Mouse (Mus musculus) testis, adult 2 months (tissue): ENCODE measurements around the gene Fam120b. TPM values are rescaled to one million over a fixed set of nuclear protein-coding genes. Genes with fewer than 3 reads are reported as not detected.

Experiments
- H3K27ac ChIP-seq: fragments of 200-500 bp; 2 replicates; pipeline ENCODE4 v1.5.1; 2012; ENCODE audit warnings: low read depth, low read length; ENCODE audit not compliant: control insufficient read depth, insufficient read depth
- H3K27me3 ChIP-seq: fragments of 200-500 bp; 2 replicates; pipeline ENCODE4 v1.6.1; 2012; ENCODE audit warnings: mild to moderate bottlenecking, low read length, moderate library complexity; ENCODE audit not compliant: control insufficient read depth, insufficient read depth
- H3K36me3 ChIP-seq: fragments of 200-500 bp; 2 replicates; pipeline ENCODE4 v1.6.1; 2012; ENCODE audit warnings: mild to moderate bottlenecking, low read length; ENCODE audit not compliant: control insufficient read depth, insufficient read depth
- H3K4me1 ChIP-seq: fragments of 200-500 bp; 2 replicates; pipeline ENCODE4 v1.6.1; 2012; ENCODE audit warnings: low read length; ENCODE audit not compliant: control insufficient read depth, insufficient read depth
- H3K4me3 ChIP-seq: fragments of 200-500 bp; 2 replicates; pipeline ENCODE4 v1.5.1; 2012; ENCODE audit warnings: low read depth, mild to moderate bottlenecking, low read length, moderate library complexity, mixed read lengths; ENCODE audit not compliant: control insufficient read depth
- CTCF ChIP-seq: fragments of 200-500 bp; IDR thresholded peaks from 2 replicates; pipeline ENCODE4 v1.5.1; 2012; ENCODE audit warnings: low read depth, mild to moderate bottlenecking, inconsistent platforms, low read length, moderate library complexity; ENCODE audit not compliant: control insufficient read depth, insufficient read depth, insufficient replicate concordance
- POLR2A ChIP-seq: fragments of 200-500 bp; IDR thresholded peaks from 2 replicates; pipeline ENCODE4 v1.6.1; 2012; ENCODE audit warnings: low read depth, mild to moderate bottlenecking, inconsistent platforms, low read length, moderate library complexity; ENCODE audit not compliant: control insufficient read depth
- polyA plus RNA-seq: library from polyadenylated mRNA; depleted of rRNA; stranded (reverse); fragments of >200 nt; gene quantifications from 2 replicates; pipeline ENCODE4 v1.2.3, GENCODE M21; 2012

The Fam120b gene
- polyA plus RNA-seq, 1 experiment: 16.8 TPM

- H3K27me3 ChIP-seq: peaks cover 2% of the 10 kb centered on the region; the same call in 1 of the 2 replicates
Measured at GRCm38 (mm10) chr17:15375701-15376493, 20.1 kb upstream of the Fam120b start.

DNA sequence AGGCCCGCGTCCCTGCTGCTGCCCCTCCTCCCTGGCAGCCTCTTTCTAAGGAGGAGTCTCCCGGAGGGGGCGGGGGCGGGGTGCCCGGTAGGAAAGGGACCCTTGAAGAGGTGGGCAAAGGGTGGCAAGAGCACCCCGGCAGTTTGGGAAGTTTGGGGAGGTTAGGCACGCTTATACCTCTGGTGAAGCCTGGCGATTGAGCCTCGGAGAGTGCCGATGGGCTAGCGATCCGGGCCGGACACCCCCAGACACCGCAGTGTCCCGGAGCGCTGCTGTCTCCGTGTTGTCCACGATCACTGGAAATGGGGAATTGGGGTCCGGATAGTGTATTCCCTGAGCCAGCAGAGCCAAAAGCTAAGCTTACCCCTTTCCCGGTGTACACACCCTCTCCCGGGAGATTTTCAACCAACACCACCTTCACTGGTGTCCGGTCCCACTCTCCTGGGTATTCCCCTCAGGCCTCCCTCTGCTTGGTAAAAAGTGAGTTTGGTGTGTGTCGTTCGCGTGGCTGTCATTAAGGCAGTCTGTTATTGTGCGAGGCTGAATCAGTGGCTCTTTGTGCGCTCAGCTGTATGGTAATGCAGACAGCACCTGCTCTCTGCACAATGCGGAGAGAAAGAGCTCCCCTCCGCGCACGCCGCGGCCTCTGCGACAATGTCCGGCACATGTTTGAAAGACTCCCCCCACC is 19.4 kb upstream of the Fam120b start, which contains the start of gene Dll1:
Dll1 (minus strand) TSS at position 379 of the 688 bp plus-strand sequence.
- Histone ChIP-seq H3K27ac (no peak within 1 kb of the TSS), H3K36me3 (no peaks in the 10 kb centered on the region), H3K27me3 (peaks cover 2% of the 10 kb centered on the region; the same call in 1 of the 2 replicates), H3K4me1 (peaks cover 29% of the 10 kb centered on the region), H3K4me3 (peak within 1 kb of the TSS; percentile 72)
- no peak for TF ChIP-seq POLR2A
- no peak for TF ChIP-seq CTCF

More at GRCm38 (mm10) chr17:15375701-15376493, 20.1 kb upstream of the Fam120b start:
- no peaks in the 10 kb centered on the region for H3K36me3 ChIP-seq
- peaks cover 23% of the 10 kb centered on the region for H3K4me1 ChIP-seq
- H3K27ac ChIP-seq: no peak overlapping the region
- peak overlapping the region; percentile 72 for H3K4me3 ChIP-seq
- TF ChIP-seq POLR2A: no peak
- TF ChIP-seq CTCF: no peak

DNA sequence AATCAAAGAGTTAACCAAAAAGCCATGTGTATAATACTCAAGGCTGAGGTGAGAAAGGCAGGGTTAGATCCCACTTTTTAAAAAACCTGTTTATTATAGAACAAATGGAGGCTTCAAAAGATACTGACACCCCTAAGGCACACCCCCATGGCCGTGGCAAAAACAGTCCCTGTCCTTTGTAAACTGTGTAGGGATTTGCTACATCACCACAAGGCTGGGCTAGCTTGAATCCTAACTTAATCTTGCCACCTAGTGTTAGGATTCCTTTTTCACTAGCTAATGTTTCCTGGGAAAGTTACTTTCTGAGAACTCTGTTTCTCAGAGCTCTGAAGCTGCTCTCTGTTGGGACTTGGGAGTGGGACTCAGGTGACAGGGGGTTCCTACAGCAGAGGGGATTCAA is 18.1 kb upstream of the Fam120b start:
- H3K36me3 ChIP-seq: no peaks in the 10 kb centered on the region
- no peak overlapping the region for H3K27ac ChIP-seq
- H3K4me1 ChIP-seq: peaks cover 29% of the 10 kb centered on the region
- H3K4me3 ChIP-seq: no peak overlapping the region
- H3K27me3 ChIP-seq: peaks cover 2% of the 10 kb centered on the region; the same call in 1 of the 2 replicates
- TF ChIP-seq CTCF (no peak), POLR2A (no peak)

DNA sequence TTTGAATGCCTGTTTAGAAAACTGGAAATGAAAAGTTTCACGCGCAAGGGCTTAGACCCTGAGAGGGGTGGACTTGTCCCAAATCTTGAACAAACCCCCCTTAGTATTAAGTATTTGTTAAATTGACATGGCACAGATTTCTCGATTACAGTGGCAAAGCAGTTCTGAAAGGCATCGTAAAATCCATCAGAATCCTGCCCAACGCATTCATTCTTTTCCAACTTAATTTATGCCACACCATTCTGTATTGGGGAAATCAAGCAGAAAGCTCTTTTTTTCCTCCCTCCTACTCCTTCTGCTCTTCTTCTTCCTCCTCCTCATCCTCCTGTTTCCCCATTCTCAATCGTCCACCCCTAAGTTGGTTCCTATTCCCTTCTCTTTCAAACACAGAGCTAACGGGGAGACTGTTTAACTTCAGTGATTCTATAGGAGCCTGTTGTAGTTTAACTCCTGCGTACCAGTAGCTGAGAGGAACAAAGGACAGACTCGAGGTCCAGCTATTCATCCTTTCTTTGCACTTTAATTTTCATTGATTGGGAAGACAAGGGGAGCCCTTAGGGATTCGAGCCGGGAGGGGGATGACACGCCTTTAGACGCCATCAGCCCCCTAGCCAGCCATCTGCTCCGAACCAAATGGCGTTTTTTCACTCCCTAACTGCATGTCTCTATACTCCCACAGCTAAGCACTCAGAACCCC is 17.4 kb upstream of the Fam120b start:
- peaks cover 2% of the 10 kb centered on the region; the same call in 1 of the 2 replicates for H3K27me3 ChIP-seq

GRCm38 (mm10) chr17:15379741-15380526 is 16.1 kb upstream of the Fam120b start:
- TF ChIP-seq CTCF (no peak), POLR2A (no peak)
- H3K4me3 ChIP-seq: no peak overlapping the region; the same call in 1 of the 2 replicates
- H3K36me3 ChIP-seq: no peaks in the 10 kb centered on the region
- peaks cover 2% of the 10 kb centered on the region; the same call in 1 of the 2 replicates for H3K27me3 ChIP-seq
- H3K4me1 ChIP-seq: peaks cover 24% of the 10 kb centered on the region
- no peak overlapping the region for H3K27ac ChIP-seq

More for the DNA sequence above, 17.4 kb upstream of the Fam120b start:
- peaks cover 29% of the 10 kb centered on the region for H3K4me1 ChIP-seq
- no peak overlapping the region for H3K4me3 ChIP-seq
- H3K36me3 ChIP-seq: no peaks in the 10 kb centered on the region
- H3K27ac ChIP-seq: no peak overlapping the region
- TF ChIP-seq CTCF (no peak), POLR2A (no peak)

DNA sequence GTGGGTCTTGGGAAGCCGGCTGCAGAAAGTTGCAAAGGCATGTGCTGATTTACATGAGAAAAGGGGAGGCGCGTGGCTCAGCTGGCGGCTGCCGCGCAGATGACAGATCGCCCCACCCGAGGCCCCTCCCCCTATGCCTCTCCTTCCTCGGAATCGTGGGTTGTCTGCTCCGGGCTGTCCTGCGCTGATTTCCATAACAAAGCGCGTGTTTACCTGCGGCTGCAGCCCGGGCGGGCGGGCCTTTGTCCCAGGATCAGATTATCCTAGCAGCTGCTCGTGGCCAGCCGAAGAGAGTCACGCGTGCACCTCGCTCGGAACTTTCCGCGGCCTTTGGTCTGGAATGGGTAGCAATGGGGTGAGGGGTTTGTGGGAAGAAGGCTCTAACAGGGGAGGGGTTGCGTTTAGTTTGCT is 15.4 kb upstream of the Fam120b start:
- Histone ChIP-seq H3K4me3 (peak overlapping the region; percentile 48), H3K27me3 (peaks cover 2% of the 10 kb centered on the region; the same call in 1 of the 2 replicates), H3K27ac (no peak overlapping the region), H3K36me3 (no peaks in the 10 kb centered on the region), H3K4me1 (peaks cover 22% of the 10 kb centered on the region)
- TF ChIP-seq CTCF (no peak), POLR2A (no peak)
